Mouse (Mus musculus) liver, adult 2 months (tissue): ENCODE measurements around the gene Fam187a. TPM values are rescaled to one million over a fixed set of nuclear protein-coding genes. Genes with fewer than 3 reads are reported as not detected.
A peak's percentile ranks its signal among the peaks of the same experiment; 100 is the strongest.

Experiments used
- DNase-seq: peaks from one replicate; pipeline ENCODE4 v3.0.0-alpha.2; 2011; ENCODE audit warnings: low read depth, low spot score; ENCODE audit errors: extremely low read depth
- H3K27ac ChIP-seq: fragments of 200-500 bp; replicated peaks from 2 replicates; pipeline ENCODE4 v1.5.1; 2012; ENCODE audit warnings: low read depth, mild to moderate bottlenecking, control low read depth, inconsistent platforms, low read length; ENCODE audit not compliant: insufficient read depth
- H3K27me3 ChIP-seq: fragments of 200-500 bp; 2 replicates; pipeline ENCODE4 v1.6.1; 2012; ENCODE audit warnings: mild to moderate bottlenecking, moderate library complexity, low read length, inconsistent platforms; ENCODE audit not compliant: control insufficient read depth, insufficient read depth
- H3K36me3 ChIP-seq: fragments of 200-500 bp; 2 replicates; pipeline ENCODE4 v1.6.1; 2012; ENCODE audit warnings: low read length, inconsistent platforms; ENCODE audit not compliant: control insufficient read depth, insufficient read depth
- H3K4me1 ChIP-seq: fragments of 200-500 bp; 2 replicates; pipeline ENCODE4 v1.6.1; 2011; ENCODE audit warnings: low read length; ENCODE audit not compliant: control insufficient read depth, insufficient read depth
- H3K4me3 ChIP-seq: fragments of 200-500 bp; 2 replicates; pipeline ENCODE4 v1.5.1; 2011; ENCODE audit warnings: low read depth, mild to moderate bottlenecking, control low read depth, low read length, moderate library complexity; ENCODE audit not compliant: insufficient read depth
- H3K79me2 ChIP-seq: fragments of 200-500 bp; 2 replicates; pipeline ENCODE4 v1.6.1; 2012; ENCODE audit warnings: inconsistent platforms, mild to moderate bottlenecking, low read length, moderate library complexity; ENCODE audit not compliant: control insufficient read depth, insufficient read depth
- H3K9ac ChIP-seq: fragments of 200-500 bp; 2 replicates; pipeline ENCODE4 v1.6.1; 2012; ENCODE audit warnings: low read depth, mild to moderate bottlenecking, control low read depth, inconsistent platforms, low read length
- CTCF ChIP-seq: fragments of 200-500 bp; IDR thresholded peaks from 2 replicates; pipeline ENCODE4 v1.5.1; 2011; ENCODE audit warnings: low read depth, low read length, control low read depth
- POLR2A ChIP-seq: fragments of 200-500 bp; IDR thresholded peaks from 2 replicates; pipeline ENCODE4 v1.6.1; 2011; ENCODE audit warnings: low read length, control low read depth; ENCODE audit not compliant: insufficient read depth; ENCODE audit errors: extremely low read depth
- WGBS: fragments of 180-500 bp; shearing (Covaris S2); methylation state at CpG from one replicate; pipeline ENCODE4 v1.1.7; 2018; 5-methylcytosine and 5-hydroxymethylcytosine counted together
- polyA plus RNA-seq: library from polyadenylated mRNA; depleted of rRNA; stranded (reverse); fragments of >200 nt; gene quantifications from 2 replicates; pipeline ENCODE4 v1.2.3, GENCODE M21; 2012
- total RNA-seq: library from RNA; depleted of rRNA; stranded (reverse); fragments of >200 nt; gene quantifications from 2 replicates; pipeline ENCODE4 v1.2.3, GENCODE M21; 2014

Gene Fam187a
- total and polyA plus RNA-seq, 2 experiments, result not detected

- 53% methylated on average over 4 of the region's 4 CpGs for WGBS
Measured at GRCm38 (mm10) chr11:102864272-102864671, 20.7 kb upstream of the Fam187a start.

GRCm38 (mm10) chr11:102874801-102875334 is 10.1 kb upstream of the Fam187a start:
- WGBS, result 89% methylated on average over 7 of the region's 7 CpGs
- TF ChIP-seq CTCF, result no peak
- TF ChIP-seq POLR2A, result no peak

More at GRCm38 (mm10) chr11:102864272-102864671, 20.7 kb upstream of the Fam187a start:
- H3K4me1 ChIP-seq, result no peaks in the 10 kb centered on the region
- H3K9ac ChIP-seq, result no peak overlapping the region
- no peak overlapping the region for H3K27ac ChIP-seq
- H3K36me3 ChIP-seq, result peaks cover 35% of the 10 kb centered on the region
- DNase-seq, result peak; percentile 39
- H3K4me3 ChIP-seq, result no peak overlapping the region
- TF ChIP-seq POLR2A (no peak), CTCF (peak; percentile 39; the same call in 1 of the 2 replicates)
- no peaks in the 10 kb centered on the region for H3K27me3 ChIP-seq
- H3K79me2 ChIP-seq, result no peaks in the 10 kb centered on the region

GRCm38 (mm10) chr11:102879558-102879957 is 5.4 kb upstream of the Fam187a start:
- H3K4me1 ChIP-seq, result peaks cover 6% of the 10 kb centered on the region; the same call in 1 of the 2 replicates
- no peak for DNase-seq
- peaks cover 6% of the 10 kb centered on the region; the same call in 1 of the 2 replicates for H3K36me3 ChIP-seq
- H3K27me3 ChIP-seq, result no peaks in the 10 kb centered on the region
- 85% methylated on average over 2 of the region's 2 CpGs for WGBS
- TF ChIP-seq CTCF (no peak), POLR2A (no peak)
- no peak overlapping the region for H3K27ac ChIP-seq
- H3K4me3 ChIP-seq, result no peak overlapping the region
- peaks cover 7% of the 10 kb centered on the region; the same call in 1 of the 2 replicates for H3K79me2 ChIP-seq
- no peak overlapping the region for H3K9ac ChIP-seq

More at GRCm38 (mm10) chr11:102874801-102875334, 10.1 kb upstream of the Fam187a start:
- DNase-seq, result no peak
- H3K4me1 ChIP-seq, result 0 out of 2 replicates have a peak, but pooled peaks cover under 1% of the 10 kb centered on the region
- H3K79me2 ChIP-seq, result no peaks in the 10 kb centered on the region; the same call in 1 of the 2 replicates
- H3K4me3 ChIP-seq, result no peak overlapping the region
- no peak overlapping the region for H3K9ac ChIP-seq
- H3K36me3 ChIP-seq, result peaks cover 19% of the 10 kb centered on the region
- H3K27ac ChIP-seq, result no peak overlapping the region
- H3K27me3 ChIP-seq, result no peaks in the 10 kb centered on the region

- TF ChIP-seq POLR2A (peak; percentile 65; the same call in 1 of the 2 replicates), CTCF (no peak)
- H3K79me2 ChIP-seq, result peaks cover 7% of the 10 kb centered on the region; the same call in 1 of the 2 replicates
- under 1% methylated on average over 62 of the region's 62 CpGs for WGBS
- H3K9ac ChIP-seq, result peak within 1 kb of the TSS; percentile 85
- DNase-seq, result peak; percentile 73
- peak within 1 kb of the TSS; percentile 96 for H3K27ac ChIP-seq
- H3K4me3 ChIP-seq, result peak within 1 kb of the TSS; percentile 71
- H3K36me3 ChIP-seq, result peaks cover 6% of the 10 kb centered on the region; the same call in 1 of the 2 replicates
- no peaks in the 10 kb centered on the region for H3K27me3 ChIP-seq
- peaks cover 6% of the 10 kb centered on the region; the same call in 1 of the 2 replicates for H3K4me1 ChIP-seq
Measured at GRCm38 (mm10) chr11:102880585-102881313, 4.2 kb upstream of the Fam187a start, which contains the start of the genes Eftud2 and Ccdc103. Gene Eftud2, minus strand, starts transcription at chr11:102880985. Gene Ccdc103, plus strand, starts transcription at chr11:102881204.

GRCm38 (mm10) chr11:102881314-102882198 is 3.4 kb upstream of the Fam187a start:
- Histone ChIP-seq H3K27ac (no peak overlapping the region), H3K27me3 (no peaks in the 10 kb centered on the region), H3K36me3 (peaks cover 1% of the 10 kb centered on the region; the same call in 1 of the 2 replicates), H3K4me1 (peaks cover 6% of the 10 kb centered on the region; the same call in 1 of the 2 replicates), H3K79me2 (peaks cover 7% of the 10 kb centered on the region; the same call in 1 of the 2 replicates), H3K4me3 (peak overlapping the region; percentile 71), H3K9ac (peak overlapping the region; percentile 21; the same call in 1 of the 2 replicates)
- no peak for DNase-seq
- no peak for TF ChIP-seq POLR2A
- no peak for TF ChIP-seq CTCF
- 15% methylated on average over 13 of the region's 13 CpGs for WGBS
